Mouse (Mus musculus): ENCODE data around the gene Pigg. TPM values are rescaled to one million over a fixed set of nuclear protein-coding genes. Genes with fewer than 3 reads are reported as not detected.

Gene Pigg
- polyA plus RNA-seq, 1 experiment = 16.6 TPM

- Histone ChIP-seq H3K27me3 (replicated peaks; ENCODE audit: control insufficient read depth, insufficient read depth, low read length) (no peaks in the 10 kb centered on the region), H3K27ac (ENCODE audit: insufficient read depth, low read depth, low read length) (no peak overlapping the region), H3K36me3 (ENCODE audit: control insufficient read depth, insufficient read depth, low read length) (no peaks in the 10 kb centered on the region), H3K4me1 (ENCODE audit: control insufficient read depth, insufficient read depth, low read length) (no peaks in the 10 kb centered on the region), H3K4me3 (ENCODE audit: insufficient read depth, low read depth, low read length) (no peak overlapping the region)
- 50% methylated on average over 4 of the region's 4 CpGs for WGBS
- TF ChIP-seq POLR2A (IDR thresholded peaks at IDR 0.05; ENCODE audit: low read depth, low read length) (no peak), CTCF (conservative IDR thresholded peaks at IDR 0.05; ENCODE audit: insufficient read depth, insufficient read length, low read depth, low read length) (no peak)
- no peak for DNase-seq
Observed at GRCm38 (mm10) chr5:108337385-108337784, 25.0 kb downstream of the Pigg start.

GRCm38 (mm10) chr5:108338049-108338448 is 25.6 kb downstream of the Pigg start:
- H3K4me1 ChIP-seq (ENCODE audit: control insufficient read depth, insufficient read depth, low read length) = no peaks in the 10 kb centered on the region

GRCm38 (mm10) chr5:108343680-108344170 is 31.3 kb downstream of the Pigg start:
- peaks cover 4% of the 10 kb centered on the region for H3K36me3 ChIP-seq (ENCODE audit: control insufficient read depth, insufficient read depth, low read length)
- no peak overlapping the region for H3K27ac ChIP-seq (ENCODE audit: insufficient read depth, low read depth, low read length)
- TF ChIP-seq CTCF (conservative IDR thresholded peaks at IDR 0.05; ENCODE audit: insufficient read depth, insufficient read length, low read depth, low read length) = no peak
- TF ChIP-seq POLR2A (IDR thresholded peaks at IDR 0.05; ENCODE audit: low read depth, low read length) = no peak
- 92% methylated on average over 4 of the region's 4 CpGs for WGBS
- no peaks in the 10 kb centered on the region for H3K27me3 ChIP-seq (replicated peaks; ENCODE audit: control insufficient read depth, insufficient read depth, low read length)
- DNase-seq = no peak
- no peaks in the 10 kb centered on the region for H3K4me1 ChIP-seq (ENCODE audit: control insufficient read depth, insufficient read depth, low read length)
- no peak overlapping the region for H3K4me3 ChIP-seq (ENCODE audit: insufficient read depth, low read depth, low read length)

More at GRCm38 (mm10) chr5:108338049-108338448, 25.6 kb downstream of the Pigg start:
- Histone ChIP-seq H3K36me3 (ENCODE audit: control insufficient read depth, insufficient read depth, low read length) (no peaks in the 10 kb centered on the region), H3K27me3 (replicated peaks; ENCODE audit: control insufficient read depth, insufficient read depth, low read length) (no peaks in the 10 kb centered on the region), H3K4me3 (ENCODE audit: insufficient read depth, low read depth, low read length) (no peak overlapping the region), H3K27ac (ENCODE audit: insufficient read depth, low read depth, low read length) (no peak overlapping the region)
- WGBS = 81% methylated on average over 3 of the region's 3 CpGs
- DNase-seq = no peak
- TF ChIP-seq POLR2A (IDR thresholded peaks at IDR 0.05; ENCODE audit: low read depth, low read length) (no peak), CTCF (conservative IDR thresholded peaks at IDR 0.05; ENCODE audit: insufficient read depth, insufficient read length, low read depth, low read length) (no peak)

GRCm38 (mm10) chr5:108345313-108346071 is 33.1 kb downstream of the Pigg start:
- Histone ChIP-seq H3K36me3 (ENCODE audit: control insufficient read depth, insufficient read depth, low read length) (peaks cover 5% of the 10 kb centered on the region), H3K27me3 (replicated peaks; ENCODE audit: control insufficient read depth, insufficient read depth, low read length) (no peaks in the 10 kb centered on the region), H3K4me1 (ENCODE audit: control insufficient read depth, insufficient read depth, low read length) (no peaks in the 10 kb centered on the region), H3K27ac (ENCODE audit: insufficient read depth, low read depth, low read length) (no peak overlapping the region), H3K4me3 (ENCODE audit: insufficient read depth, low read depth, low read length) (no peak overlapping the region)
- DNase-seq = no peak
- TF ChIP-seq POLR2A (IDR thresholded peaks at IDR 0.05; ENCODE audit: low read depth, low read length) (no peak), CTCF (conservative IDR thresholded peaks at IDR 0.05; ENCODE audit: insufficient read depth, insufficient read length, low read depth, low read length) (no peak)
- WGBS = 86% methylated on average over 10 of the region's 10 CpGs

- no peak overlapping the region for H3K4me3 ChIP-seq (ENCODE audit: insufficient read depth, low read depth, low read length)
- no peaks in the 10 kb centered on the region for H3K27me3 ChIP-seq (replicated peaks; ENCODE audit: control insufficient read depth, insufficient read depth, low read length)
- TF ChIP-seq CTCF (conservative IDR thresholded peaks at IDR 0.05; ENCODE audit: insufficient read depth, insufficient read length, low read depth, low read length) (no peak), POLR2A (IDR thresholded peaks at IDR 0.05; ENCODE audit: low read depth, low read length) (no peak)
- DNase-seq = no peak
- H3K27ac ChIP-seq (ENCODE audit: insufficient read depth, low read depth, low read length) = no peak overlapping the region
- peaks cover 5% of the 10 kb centered on the region for H3K36me3 ChIP-seq (ENCODE audit: control insufficient read depth, insufficient read depth, low read length)
- H3K4me1 ChIP-seq (ENCODE audit: control insufficient read depth, insufficient read depth, low read length) = no peaks in the 10 kb centered on the region
- 86% methylated on average over 6 of the region's 6 CpGs for WGBS
Observed at GRCm38 (mm10) chr5:108347843-108348242, 35.4 kb downstream of the Pigg start.

GRCm38 (mm10) chr5:108349511-108350148 is 37.2 kb downstream of the Pigg start:
- Histone ChIP-seq H3K36me3 (ENCODE audit: control insufficient read depth, insufficient read depth, low read length) (peaks cover 5% of the 10 kb centered on the region), H3K4me1 (ENCODE audit: control insufficient read depth, insufficient read depth, low read length) (no peaks in the 10 kb centered on the region), H3K27me3 (replicated peaks; ENCODE audit: control insufficient read depth, insufficient read depth, low read length) (no peaks in the 10 kb centered on the region), H3K4me3 (ENCODE audit: insufficient read depth, low read depth, low read length) (no peak overlapping the region), H3K27ac (ENCODE audit: insufficient read depth, low read depth, low read length) (no peak overlapping the region)
- TF ChIP-seq CTCF (conservative IDR thresholded peaks at IDR 0.05; ENCODE audit: insufficient read depth, insufficient read length, low read depth, low read length) = no peak
- no peak for TF ChIP-seq POLR2A (IDR thresholded peaks at IDR 0.05; ENCODE audit: low read depth, low read length)
- WGBS = 90% methylated on average over 9 of the region's 9 CpGs
- no peak for DNase-seq

- H3K36me3 ChIP-seq (ENCODE audit: control insufficient read depth, insufficient read depth, low read length) = no peaks in the 10 kb centered on the region; the same call in 1 of the 2 replicates
- WGBS = 71% methylated on average over 2 of the region's 2 CpGs
- H3K4me1 ChIP-seq (ENCODE audit: control insufficient read depth, insufficient read depth, low read length) = no peaks in the 10 kb centered on the region
- H3K27me3 ChIP-seq (replicated peaks; ENCODE audit: control insufficient read depth, insufficient read depth, low read length) = no peaks in the 10 kb centered on the region
- no peak for DNase-seq
- no peak overlapping the region for H3K4me3 ChIP-seq (ENCODE audit: insufficient read depth, low read depth, low read length)
- TF ChIP-seq POLR2A (IDR thresholded peaks at IDR 0.05; ENCODE audit: low read depth, low read length) = no peak
- no peak for TF ChIP-seq CTCF (conservative IDR thresholded peaks at IDR 0.05; ENCODE audit: insufficient read depth, insufficient read length, low read depth, low read length)
- H3K27ac ChIP-seq (ENCODE audit: insufficient read depth, low read depth, low read length) = no peak overlapping the region
Observed at GRCm38 (mm10) chr5:108354056-108354455, 41.6 kb downstream of the Pigg start.

Measured in kidney, adult 2 months (tissue).